Mouse (Mus musculus) erythroblast, embryonic 14.5 days (primary cell): ENCODE data around the gene Mrvi1. TPM values are rescaled to one million over a fixed set of nuclear protein-coding genes. Genes with fewer than 3 reads are reported as not detected.

Experiments used
- H3K27me3 ChIP-seq: 2 replicates; pipeline ENCODE4 v1.6.1; 2012; ENCODE audit warnings: inconsistent platforms; ENCODE audit not compliant: control insufficient read depth
- H3K36me3 ChIP-seq: 2 replicates; pipeline ENCODE4 v1.6.1; 2012; ENCODE audit warnings: mild to moderate bottlenecking, inconsistent platforms; ENCODE audit not compliant: control insufficient read depth
- H3K4me1 ChIP-seq: 2 replicates; pipeline ENCODE4 v1.6.1; 2012; ENCODE audit warnings: inconsistent platforms; ENCODE audit not compliant: control insufficient read depth
- H3K4me3 ChIP-seq: replicated peaks from 2 replicates; pipeline ENCODE3; 2012; ENCODE audit warnings: moderate library complexity, mild to moderate bottlenecking, inconsistent platforms
- H3K9me3 ChIP-seq: 2 replicates; pipeline ENCODE4 v1.6.1; 2012; ENCODE audit warnings: low read length, inconsistent platforms, mixed read lengths; ENCODE audit not compliant: control insufficient read depth
- GATA1 ChIP-seq: IDR thresholded peaks from 2 replicates; pipeline ENCODE4 v1.6.1; 2012; ENCODE audit warnings: low read length, inconsistent platforms, mixed read lengths
- TAL1 ChIP-seq: IDR thresholded peaks from 3 replicates; pipeline ENCODE4 v1.6.1; 2012; ENCODE audit warnings: low read length, inconsistent platforms, mixed read lengths
- polyA plus RNA-seq: library from polyadenylated mRNA; stranded (reverse); fragments of >175 nt; gene quantifications from 2 replicates; pipeline ENCODE4 v1.2.3, GENCODE M21; 2012

The Mrvi1 gene
- polyA plus RNA-seq, 1 experiment = 0.12 TPM

GRCm38 (mm10) chr7:110983621-110984020 lies 1.4 kb upstream of the Mrvi1 start:
- no peak for TF ChIP-seq GATA1

GRCm38 (mm10) chr7:110982764-110983163 lies 503 bp upstream of the Mrvi1 start:
- Histone ChIP-seq H3K4me1 (peaks cover 17% of the 10 kb centered on the region), H3K36me3 (no peaks in the 10 kb centered on the region), H3K9me3 (no peaks in the 10 kb centered on the region), H3K4me3 (no peak overlapping the region), H3K27me3 (no peaks in the 10 kb centered on the region)
- TF ChIP-seq TAL1 (no peak), GATA1 (no peak)

More at GRCm38 (mm10) chr7:110983621-110984020, 1.4 kb upstream of the Mrvi1 start:
- no peaks in the 10 kb centered on the region for H3K36me3 ChIP-seq
- H3K4me3 ChIP-seq = no peak overlapping the region
- peaks cover 12% of the 10 kb centered on the region for H3K4me1 ChIP-seq
- no peaks in the 10 kb centered on the region for H3K27me3 ChIP-seq
- H3K9me3 ChIP-seq = no peaks in the 10 kb centered on the region

- H3K9me3 ChIP-seq = no peaks in the 10 kb centered on the region
- no peak overlapping the region for H3K4me3 ChIP-seq
- TF ChIP-seq TAL1 (no peak), GATA1 (no peak)
- no peaks in the 10 kb centered on the region for H3K36me3 ChIP-seq
- H3K4me1 ChIP-seq = peaks cover 28% of the 10 kb centered on the region
- H3K27me3 ChIP-seq = no peaks in the 10 kb centered on the region
Observed at GRCm38 (mm10) chr7:110981036-110981435, 1.2 kb downstream of the Mrvi1 start.

- H3K4me3 ChIP-seq = no peak overlapping the region
Observed at GRCm38 (mm10) chr7:110977699-110978392, 4.4 kb downstream of the Mrvi1 start.

GRCm38 (mm10) chr7:110973450-110973849 lies 8.8 kb downstream of the Mrvi1 start:
- TF ChIP-seq TAL1 = no peak
- TF ChIP-seq GATA1 = no peak
- Histone ChIP-seq H3K36me3 (no peaks in the 10 kb centered on the region), H3K27me3 (no peaks in the 10 kb centered on the region), H3K9me3 (no peaks in the 10 kb centered on the region), H3K4me3 (no peak overlapping the region), H3K4me1 (peaks cover 20% of the 10 kb centered on the region)

More at GRCm38 (mm10) chr7:110977699-110978392, 4.4 kb downstream of the Mrvi1 start:
- peaks cover 25% of the 10 kb centered on the region for H3K4me1 ChIP-seq
- H3K27me3 ChIP-seq = no peaks in the 10 kb centered on the region
- no peaks in the 10 kb centered on the region for H3K36me3 ChIP-seq
- TF ChIP-seq TAL1 = no peak
- no peak for TF ChIP-seq GATA1
- no peaks in the 10 kb centered on the region for H3K9me3 ChIP-seq

- H3K4me1 ChIP-seq = peaks cover 18% of the 10 kb centered on the region
- no peak for TF ChIP-seq TAL1
- TF ChIP-seq GATA1 = no peak
- no peaks in the 10 kb centered on the region for H3K36me3 ChIP-seq
- no peaks in the 10 kb centered on the region for H3K27me3 ChIP-seq
- no peak overlapping the region for H3K4me3 ChIP-seq
- no peaks in the 10 kb centered on the region for H3K9me3 ChIP-seq
Observed at GRCm38 (mm10) chr7:110972796-110973195, 9.5 kb downstream of the Mrvi1 start.

GRCm38 (mm10) chr7:110967373-110967772 lies 14.9 kb downstream of the Mrvi1 start:
- Histone ChIP-seq H3K4me1 (peaks cover 29% of the 10 kb centered on the region), H3K36me3 (no peaks in the 10 kb centered on the region), H3K9me3 (peaks cover 3% of the 10 kb centered on the region), H3K27me3 (no peaks in the 10 kb centered on the region), H3K4me3 (no peak overlapping the region)
- no peak for TF ChIP-seq TAL1
- no peak for TF ChIP-seq GATA1

- TF ChIP-seq TAL1 (no peak), GATA1 (no peak)
- Histone ChIP-seq H3K4me1 (peaks cover 34% of the 10 kb centered on the region), H3K36me3 (no peaks in the 10 kb centered on the region), H3K27me3 (no peaks in the 10 kb centered on the region), H3K9me3 (peaks cover 3% of the 10 kb centered on the region), H3K4me3 (no peak overlapping the region)
Observed at GRCm38 (mm10) chr7:110966853-110967252, 15.4 kb downstream of the Mrvi1 start.

- peaks cover 43% of the 10 kb centered on the region for H3K4me1 ChIP-seq
- TF ChIP-seq GATA1 = no peak
- TF ChIP-seq TAL1 = no peak
- H3K4me3 ChIP-seq = no peak overlapping the region
- peaks cover 3% of the 10 kb centered on the region for H3K9me3 ChIP-seq
- no peaks in the 10 kb centered on the region for H3K27me3 ChIP-seq
- H3K36me3 ChIP-seq = no peaks in the 10 kb centered on the region
Observed at GRCm38 (mm10) chr7:110965387-110965786, 16.9 kb downstream of the Mrvi1 start.

GRCm38 (mm10) chr7:110963655-110963997 lies 18.6 kb downstream of the Mrvi1 start:
- Histone ChIP-seq H3K4me3 (no peak overlapping the region), H3K27me3 (no peaks in the 10 kb centered on the region), H3K9me3 (peaks cover 3% of the 10 kb centered on the region), H3K4me1 (peaks cover 48% of the 10 kb centered on the region), H3K36me3 (no peaks in the 10 kb centered on the region)
- no peak for TF ChIP-seq TAL1
- no peak for TF ChIP-seq GATA1
